Mouse (Mus musculus): Measurements from ENCODE around the gene Mrpl51. TPM values are rescaled to one million over a fixed set of nuclear protein-coding genes. Genes with fewer than 3 reads are reported as not detected.

Mrpl51 gene
- polyA plus RNA-seq, 1 experiment from 2014 or later, result 205 TPM

DNA sequence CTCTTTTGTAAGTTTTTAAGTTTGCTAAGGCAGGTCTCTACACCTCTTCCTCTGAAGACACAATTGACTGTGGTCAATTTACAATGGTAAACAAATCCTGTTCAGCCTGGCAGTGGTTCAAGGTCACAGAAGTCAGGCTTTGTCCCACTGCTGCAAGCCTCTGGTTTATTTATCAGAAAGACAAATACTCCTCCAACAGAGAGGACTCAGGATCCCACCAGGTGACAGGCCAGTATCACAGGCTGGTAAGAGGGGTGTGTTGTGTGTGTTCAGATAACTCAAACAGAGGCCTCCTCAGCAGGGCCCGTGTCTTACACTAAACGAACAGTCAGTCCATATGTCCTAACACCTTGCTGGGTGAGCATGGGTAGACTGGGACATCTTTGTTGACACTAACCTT, 19.1 kb upstream of the Mrpl51 start:
- Histone ChIP-seq H3K4me3 (ENCODE audit: low read depth, low read length) (no peak overlapping the region), H3K9me3 (ENCODE audit: low read depth, low read length) (no peaks in the 10 kb centered on the region), H3K27me3 (ENCODE audit: insufficient read depth, low read length) (no peaks in the 10 kb centered on the region), H3K4me2 (no peak overlapping the region), H3K36me3 (ENCODE audit: insufficient read depth) (peaks cover 100% of the 10 kb centered on the region), H3K4me1 (ENCODE audit: insufficient read depth) (peaks cover 3% of the 10 kb centered on the region; the same call in 1 of the 2 replicates), H3K9ac (no peak overlapping the region), H3K27ac (ENCODE audit: low read depth) (no peak overlapping the region)
- TF ChIP-seq CTCF (IDR thresholded peaks at IDR 0.05; ENCODE audit: low read depth), result no peak
- DNase-seq, result no peak
- 54% methylated on average over 2 of the region's 2 CpGs for WGBS
- no peak for ATAC-seq (ENCODE audit: insufficient read depth)

GRCm38 (mm10) chr6:125173256-125173655, 18.3 kb upstream of the Mrpl51 start:
- H3K36me3 ChIP-seq (ENCODE audit: insufficient read depth), result peaks cover 100% of the 10 kb centered on the region

GRCm38 (mm10) chr6:125175469-125175868, 16.1 kb upstream of the Mrpl51 start:
- no peaks in the 10 kb centered on the region for H3K4me1 ChIP-seq (ENCODE audit: insufficient read depth)
- ATAC-seq (ENCODE audit: insufficient read depth) (no peak), DNase-seq (no peak)
- H3K4me2 ChIP-seq, result no peak overlapping the region
- no peak overlapping the region for H3K9ac ChIP-seq
- H3K27me3 ChIP-seq (ENCODE audit: insufficient read depth, low read length), result no peaks in the 10 kb centered on the region
- no peak for TF ChIP-seq CTCF (IDR thresholded peaks at IDR 0.05; ENCODE audit: low read depth)
- peaks cover 100% of the 10 kb centered on the region for H3K36me3 ChIP-seq (ENCODE audit: insufficient read depth)
- WGBS, result 86% methylated on average over 5 of the region's 5 CpGs
- H3K27ac ChIP-seq (ENCODE audit: low read depth), result no peak overlapping the region
- H3K9me3 ChIP-seq (ENCODE audit: low read depth, low read length), result no peaks in the 10 kb centered on the region
- no peak overlapping the region for H3K4me3 ChIP-seq (ENCODE audit: low read depth, low read length)

More at GRCm38 (mm10) chr6:125173256-125173655, 18.3 kb upstream of the Mrpl51 start:
- H3K4me3 ChIP-seq (ENCODE audit: low read depth, low read length), result no peak overlapping the region
- 94% methylated on average over 7 of the region's 7 CpGs for WGBS
- no peak overlapping the region for H3K27ac ChIP-seq (ENCODE audit: low read depth)
- no peaks in the 10 kb centered on the region for H3K27me3 ChIP-seq (ENCODE audit: insufficient read depth, low read length)
- no peaks in the 10 kb centered on the region for H3K4me1 ChIP-seq (ENCODE audit: insufficient read depth)
- no peak for TF ChIP-seq CTCF (IDR thresholded peaks at IDR 0.05; ENCODE audit: low read depth)
- H3K4me2 ChIP-seq, result no peak overlapping the region
- H3K9ac ChIP-seq, result no peak overlapping the region
- DNase-seq (no peak), ATAC-seq (ENCODE audit: insufficient read depth) (no peak)
- H3K9me3 ChIP-seq (ENCODE audit: low read depth, low read length), result no peaks in the 10 kb centered on the region

- H3K4me2 ChIP-seq, result no peak overlapping the region
- H3K27ac ChIP-seq (ENCODE audit: low read depth), result no peak overlapping the region
- no peaks in the 10 kb centered on the region for H3K4me1 ChIP-seq (ENCODE audit: insufficient read depth)
- peaks cover 98% of the 10 kb centered on the region for H3K36me3 ChIP-seq (ENCODE audit: insufficient read depth)
- no peak for DNase-seq
- no peaks in the 10 kb centered on the region for H3K27me3 ChIP-seq (ENCODE audit: insufficient read depth, low read length)
- no peaks in the 10 kb centered on the region for H3K9me3 ChIP-seq (ENCODE audit: low read depth, low read length)
- no peak overlapping the region for H3K4me3 ChIP-seq (ENCODE audit: low read depth, low read length)
- 92% methylated on average over 7 of the region's 7 CpGs for WGBS
- no peak for TF ChIP-seq CTCF (IDR thresholded peaks at IDR 0.05; ENCODE audit: low read depth)
- no peak overlapping the region for H3K9ac ChIP-seq
- ATAC-seq (ENCODE audit: insufficient read depth), result no peak
Observed at GRCm38 (mm10) chr6:125179601-125180000, 12.0 kb upstream of the Mrpl51 start.

DNA sequence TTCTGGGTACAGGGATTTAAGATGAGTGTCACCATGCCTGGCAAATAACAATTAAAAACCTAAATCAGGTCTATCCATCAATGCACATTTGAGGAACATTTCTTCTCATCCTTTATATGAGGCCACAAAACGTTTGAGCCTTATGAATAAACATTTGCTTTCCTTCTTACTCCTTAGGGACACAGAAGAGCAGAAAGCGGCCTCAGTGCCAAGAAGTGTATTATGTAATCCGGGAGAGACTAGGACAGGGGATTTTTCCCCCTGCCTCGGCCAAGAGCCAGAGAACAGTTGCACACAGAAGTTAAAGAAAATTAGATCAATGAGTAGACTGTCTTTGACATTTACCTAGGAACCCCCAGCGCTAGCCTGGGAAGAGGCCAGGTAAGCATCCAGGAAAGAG, 9.5 kb upstream of the Mrpl51 start:
- H3K9me3 ChIP-seq (ENCODE audit: low read depth, low read length), result no peaks in the 10 kb centered on the region
- WGBS, result 85% methylated on average over 5 of the region's 5 CpGs
- peaks cover 98% of the 10 kb centered on the region for H3K36me3 ChIP-seq (ENCODE audit: insufficient read depth)
- no peak overlapping the region for H3K4me3 ChIP-seq (ENCODE audit: low read depth, low read length)
- no peaks in the 10 kb centered on the region for H3K4me1 ChIP-seq (ENCODE audit: insufficient read depth)
- no peak overlapping the region for H3K9ac ChIP-seq
- ATAC-seq (ENCODE audit: insufficient read depth) (no peak), DNase-seq (no peak)
- no peaks in the 10 kb centered on the region for H3K27me3 ChIP-seq (ENCODE audit: insufficient read depth, low read length)
- H3K4me2 ChIP-seq, result no peak overlapping the region
- TF ChIP-seq CTCF (IDR thresholded peaks at IDR 0.05; ENCODE audit: low read depth), result no peak
- H3K27ac ChIP-seq (ENCODE audit: low read depth), result no peak overlapping the region

- 91% methylated on average over 10 of the region's 10 CpGs for WGBS
Observed at GRCm38 (mm10) chr6:125186203-125186602, 5.4 kb upstream of the Mrpl51 start.

GRCm38 (mm10) chr6:125190816-125191215, 785 bp upstream of the Mrpl51 start:
- Histone ChIP-seq H3K36me3 (ENCODE audit: insufficient read depth) (peaks cover 62% of the 10 kb centered on the region), H3K4me3 (ENCODE audit: low read depth, low read length) (peak overlapping the region; percentile 71), H3K27ac (ENCODE audit: low read depth) (peak overlapping the region; percentile 100), H3K4me2 (peak overlapping the region; percentile 78), H3K4me1 (ENCODE audit: insufficient read depth) (peaks cover 6% of the 10 kb centered on the region; the same call in 1 of the 2 replicates), H3K9me3 (ENCODE audit: low read depth, low read length) (no peaks in the 10 kb centered on the region), H3K9ac (peak overlapping the region; percentile 84), H3K27me3 (ENCODE audit: insufficient read depth, low read length) (no peaks in the 10 kb centered on the region)
- ATAC-seq (ENCODE audit: insufficient read depth) (no peak), DNase-seq (peak; percentile 37)
- TF ChIP-seq CTCF (IDR thresholded peaks at IDR 0.05; ENCODE audit: low read depth), result no peak

More at GRCm38 (mm10) chr6:125186203-125186602, 5.4 kb upstream of the Mrpl51 start:
- no peak overlapping the region for H3K4me3 ChIP-seq (ENCODE audit: low read depth, low read length)
- no peaks in the 10 kb centered on the region for H3K9me3 ChIP-seq (ENCODE audit: low read depth, low read length)
- H3K9ac ChIP-seq, result no peak overlapping the region
- peaks cover 83% of the 10 kb centered on the region for H3K36me3 ChIP-seq (ENCODE audit: insufficient read depth)
- H3K27ac ChIP-seq (ENCODE audit: low read depth), result no peak overlapping the region
- peaks cover 4% of the 10 kb centered on the region; the same call in 1 of the 2 replicates for H3K4me1 ChIP-seq (ENCODE audit: insufficient read depth)
- ATAC-seq (ENCODE audit: insufficient read depth), result no peak
- no peaks in the 10 kb centered on the region for H3K27me3 ChIP-seq (ENCODE audit: insufficient read depth, low read length)
- no peak overlapping the region for H3K4me2 ChIP-seq
- TF ChIP-seq CTCF (IDR thresholded peaks at IDR 0.05; ENCODE audit: low read depth), result no peak
- no peak for DNase-seq
